Mouse (Mus musculus): ENCODE measurements at regions not wholly inside any gene's neighbourhood (a gene's known extent, or its start where the extent isn't known, plus 50 kb on each side); places are given as distances from the start of the nearest gene placed in this dataset.

DNA sequence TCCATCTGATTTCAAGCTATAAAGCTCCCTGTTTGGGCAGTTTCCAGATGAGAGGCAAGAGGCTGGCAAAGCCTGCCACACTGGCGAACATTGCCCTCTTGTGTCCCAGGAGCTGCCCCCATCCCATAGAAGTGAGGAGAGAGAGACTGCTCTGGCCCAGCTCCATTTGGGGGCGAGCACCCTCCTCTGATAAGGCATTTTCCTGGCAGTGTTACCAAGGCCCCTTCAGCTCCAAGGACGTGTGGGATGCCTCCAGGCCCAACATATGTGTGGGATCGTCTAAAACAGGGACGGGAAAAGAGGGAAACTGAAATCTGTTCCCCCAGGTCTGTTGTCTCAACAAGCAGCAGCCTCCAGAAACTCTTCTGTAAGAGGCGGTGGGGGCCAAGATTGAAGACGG lies 88.0 kb upstream of the Csf3r start:
- Histone ChIP-seq H3K27ac (ENCODE audit: low read depth) (no peak overlapping the region), H3K4me3 (ENCODE audit: low read depth, low read length) (no peak overlapping the region), H3K36me3 (replicated peaks; ENCODE audit: control insufficient read depth, insufficient read depth, low read length) (no peaks in the 10 kb centered on the region), H3K27me3 (ENCODE audit: control insufficient read depth, insufficient read depth, low read length) (peaks cover 13% of the 10 kb centered on the region; the same call in 1 of the 2 replicates), H3K4me1 (ENCODE audit: control insufficient read depth, insufficient read depth) (no peaks in the 10 kb centered on the region), H3K4me2 (ENCODE audit: low read depth, low read length) (no peak overlapping the region), H3K9ac (replicated peaks; ENCODE audit: low read depth, low read length) (no peak overlapping the region), H3K9me3 (replicated peaks; ENCODE audit: control insufficient read depth, low read length) (no peaks in the 10 kb centered on the region)
- ATAC-seq (ENCODE audit: insufficient read depth, low read depth) (no peak), DNase-seq (ENCODE audit: low spot score) (no peak)
- TF ChIP-seq EP300 (IDR thresholded peaks at IDR 0.05; ENCODE audit: low read depth) (no peak), CTCF (IDR thresholded peaks at IDR 0.05; ENCODE audit: low read depth) (no peak)
- WGBS: 57% methylated on average over 7 of the region's 7 CpGs

DNA sequence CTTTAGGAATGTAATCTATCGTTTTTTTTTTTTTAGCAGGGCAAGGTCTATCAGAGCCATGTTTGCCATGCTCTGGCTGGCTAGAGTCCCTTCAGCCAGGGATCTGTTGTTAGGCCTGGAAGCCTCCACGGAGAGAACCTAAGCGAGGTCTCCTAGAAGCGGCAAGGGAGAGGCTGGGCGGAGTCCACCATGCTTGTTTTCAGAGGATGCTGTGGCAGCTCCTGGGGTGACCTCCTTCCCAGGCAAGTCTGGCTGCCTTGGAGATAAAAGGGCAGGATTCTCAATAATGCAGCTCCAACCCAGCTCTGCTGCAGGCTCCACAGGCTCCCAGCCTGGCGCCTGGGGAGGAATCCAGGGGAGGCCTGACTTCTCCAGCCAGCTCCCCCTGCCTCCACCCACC lies 86.2 kb upstream of the Csf3r start:
- Histone ChIP-seq H3K36me3 (replicated peaks; ENCODE audit: control insufficient read depth, insufficient read depth, low read length) (no peaks in the 10 kb centered on the region), H3K9ac (replicated peaks; ENCODE audit: low read depth, low read length) (no peak overlapping the region), H3K27me3 (ENCODE audit: control insufficient read depth, insufficient read depth, low read length) (no peaks in the 10 kb centered on the region), H3K4me3 (ENCODE audit: low read depth, low read length) (no peak overlapping the region), H3K4me1 (ENCODE audit: control insufficient read depth, insufficient read depth) (no peaks in the 10 kb centered on the region), H3K9me3 (replicated peaks; ENCODE audit: control insufficient read depth, low read length) (no peaks in the 10 kb centered on the region), H3K27ac (ENCODE audit: low read depth) (no peak overlapping the region), H3K4me2 (ENCODE audit: low read depth, low read length) (no peak overlapping the region)
- ATAC-seq (ENCODE audit: insufficient read depth, low read depth): no peak
- TF ChIP-seq EP300 (IDR thresholded peaks at IDR 0.05; ENCODE audit: low read depth): no peak
- TF ChIP-seq CTCF (IDR thresholded peaks at IDR 0.05; ENCODE audit: low read depth): no peak
- 27% methylated on average over 6 of the region's 6 CpGs for WGBS
- DNase-seq (ENCODE audit: low spot score): no peak

DNA sequence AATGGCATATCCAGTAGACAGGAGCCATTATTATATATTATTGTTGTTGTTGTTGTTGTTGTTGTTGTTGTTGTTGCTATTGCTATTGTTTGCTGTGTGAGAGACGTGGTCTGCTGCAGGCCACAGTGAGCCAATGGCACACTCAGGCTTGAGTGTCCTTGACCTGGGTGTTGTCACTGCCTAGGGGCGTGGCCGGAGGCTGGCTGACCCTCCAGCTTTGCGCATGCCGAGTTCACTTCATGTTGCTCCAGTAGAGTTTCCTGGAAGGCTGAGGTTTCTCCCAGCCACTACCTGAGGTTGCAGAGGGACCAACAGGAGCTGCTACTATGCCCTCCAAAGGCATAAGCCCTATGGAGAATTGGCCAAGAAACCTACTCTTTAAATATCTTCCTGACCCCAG lies 83.1 kb upstream of the Csf3r start:
- no peak for ATAC-seq (ENCODE audit: insufficient read depth, low read depth)
- H3K4me1 ChIP-seq (ENCODE audit: control insufficient read depth, insufficient read depth): no peaks in the 10 kb centered on the region
- H3K27ac ChIP-seq (ENCODE audit: low read depth): no peak overlapping the region
- no peak for DNase-seq (ENCODE audit: low spot score)
- H3K9me3 ChIP-seq (replicated peaks; ENCODE audit: control insufficient read depth, low read length): no peaks in the 10 kb centered on the region
- H3K36me3 ChIP-seq (replicated peaks; ENCODE audit: control insufficient read depth, insufficient read depth, low read length): no peaks in the 10 kb centered on the region
- no peak overlapping the region for H3K9ac ChIP-seq (replicated peaks; ENCODE audit: low read depth, low read length)
- no peaks in the 10 kb centered on the region for H3K27me3 ChIP-seq (ENCODE audit: control insufficient read depth, insufficient read depth, low read length)
- H3K4me2 ChIP-seq (ENCODE audit: low read depth, low read length): no peak overlapping the region
- 37% methylated on average over 5 of the region's 5 CpGs for WGBS
- TF ChIP-seq EP300 (IDR thresholded peaks at IDR 0.05; ENCODE audit: low read depth) (no peak), CTCF (IDR thresholded peaks at IDR 0.05; ENCODE audit: low read depth) (no peak)
- no peak overlapping the region for H3K4me3 ChIP-seq (ENCODE audit: low read depth, low read length)

DNA sequence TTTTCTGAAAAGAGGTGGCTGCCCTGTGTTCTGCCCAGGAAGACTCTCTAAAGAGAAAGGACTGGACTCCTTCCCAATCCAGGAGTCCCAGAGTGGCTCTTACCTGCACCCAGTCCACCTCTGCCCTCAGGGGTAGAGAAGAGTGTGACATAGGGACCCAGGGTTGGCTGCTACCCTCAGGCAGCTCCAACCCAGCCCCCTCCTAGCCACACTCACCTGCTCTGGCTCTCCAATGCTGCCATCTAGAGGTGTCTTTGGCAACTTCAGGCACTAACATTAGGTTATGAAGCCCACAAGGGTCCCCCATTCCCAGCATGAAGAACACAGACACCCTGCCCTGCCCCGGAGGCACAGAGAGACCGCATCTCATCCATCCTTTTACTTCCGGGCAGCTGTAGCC lies 82.4 kb upstream of the Csf3r start:
- no peak for ATAC-seq (ENCODE audit: insufficient read depth, low read depth)
- Histone ChIP-seq H3K27ac (ENCODE audit: low read depth) (no peak overlapping the region), H3K27me3 (ENCODE audit: control insufficient read depth, insufficient read depth, low read length) (no peaks in the 10 kb centered on the region), H3K36me3 (replicated peaks; ENCODE audit: control insufficient read depth, insufficient read depth, low read length) (no peaks in the 10 kb centered on the region), H3K9ac (replicated peaks; ENCODE audit: low read depth, low read length) (no peak overlapping the region), H3K4me3 (ENCODE audit: low read depth, low read length) (no peak overlapping the region), H3K4me2 (ENCODE audit: low read depth, low read length) (no peak overlapping the region), H3K4me1 (ENCODE audit: control insufficient read depth, insufficient read depth) (no peaks in the 10 kb centered on the region), H3K9me3 (replicated peaks; ENCODE audit: control insufficient read depth, low read length) (no peaks in the 10 kb centered on the region)
- DNase-seq (ENCODE audit: low spot score): no peak
- TF ChIP-seq EP300 (IDR thresholded peaks at IDR 0.05; ENCODE audit: low read depth): no peak
- TF ChIP-seq CTCF (IDR thresholded peaks at IDR 0.05; ENCODE audit: low read depth): peak; percentile 38
- WGBS: 31% methylated on average over 3 of the region's 3 CpGs

DNA sequence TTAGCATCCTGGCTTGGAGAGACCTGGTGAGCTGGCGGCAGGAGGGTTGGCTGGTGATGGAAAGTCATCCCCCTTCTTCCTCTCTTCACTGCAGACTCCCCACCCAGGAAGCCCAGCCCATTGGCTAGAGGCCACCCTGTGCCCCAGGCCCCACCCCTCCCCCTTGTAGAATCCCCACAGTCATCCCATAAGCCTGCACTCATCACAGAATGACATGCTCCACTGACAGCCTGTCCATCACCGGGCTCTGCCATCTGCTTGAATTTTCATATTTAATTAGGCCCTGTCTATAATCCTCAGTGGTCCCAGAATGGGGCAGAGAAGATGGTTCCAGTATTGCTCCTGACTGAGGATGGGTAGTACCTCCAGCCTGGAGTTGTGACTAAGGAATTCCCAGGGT lies 79.3 kb upstream of the Csf3r start:
- no peak for TF ChIP-seq EP300 (IDR thresholded peaks at IDR 0.05; ENCODE audit: low read depth)
- no peaks in the 10 kb centered on the region for H3K4me1 ChIP-seq (ENCODE audit: control insufficient read depth, insufficient read depth)
- no peak for ATAC-seq (ENCODE audit: insufficient read depth, low read depth)
- no peak overlapping the region for H3K4me2 ChIP-seq (ENCODE audit: low read depth, low read length)
- DNase-seq (ENCODE audit: low spot score): no peak
- no peak overlapping the region for H3K9ac ChIP-seq (replicated peaks; ENCODE audit: low read depth, low read length)
- no peaks in the 10 kb centered on the region for H3K36me3 ChIP-seq (replicated peaks; ENCODE audit: control insufficient read depth, insufficient read depth, low read length)
- H3K9me3 ChIP-seq (replicated peaks; ENCODE audit: control insufficient read depth, low read length): no peaks in the 10 kb centered on the region
- no peaks in the 10 kb centered on the region for H3K27me3 ChIP-seq (ENCODE audit: control insufficient read depth, insufficient read depth, low read length)
- no peak overlapping the region for H3K4me3 ChIP-seq (ENCODE audit: low read depth, low read length)
- WGBS: 64% methylated on average over 2 of the region's 2 CpGs
- H3K27ac ChIP-seq (ENCODE audit: low read depth): no peak overlapping the region

GRCm38 (mm10) chr4:125959426-125959825 lies 64.9 kb upstream of the Csf3r start:
- Histone ChIP-seq H3K27me3 (ENCODE audit: control insufficient read depth, insufficient read depth, low read length) (0 out of 2 replicates have a peak, but pooled peaks cover 4% of the 10 kb centered on the region), H3K9me3 (replicated peaks; ENCODE audit: control insufficient read depth, low read length) (no peaks in the 10 kb centered on the region), H3K36me3 (replicated peaks; ENCODE audit: control insufficient read depth, insufficient read depth, low read length) (no peaks in the 10 kb centered on the region), H3K27ac (ENCODE audit: low read depth) (no peak overlapping the region), H3K4me1 (ENCODE audit: control insufficient read depth, insufficient read depth) (no peaks in the 10 kb centered on the region), H3K9ac (replicated peaks; ENCODE audit: low read depth, low read length) (no peak overlapping the region), H3K4me3 (ENCODE audit: low read depth, low read length) (no peak overlapping the region), H3K4me2 (ENCODE audit: low read depth, low read length) (no peak overlapping the region)
- DNase-seq (ENCODE audit: low spot score) (no peak), ATAC-seq (ENCODE audit: insufficient read depth, low read depth) (no peak)
- WGBS: 52% methylated on average over 8 of the region's 9 CpGs
- TF ChIP-seq EP300 (IDR thresholded peaks at IDR 0.05; ENCODE audit: low read depth) (no peak), CTCF (IDR thresholded peaks at IDR 0.05; ENCODE audit: low read depth) (no peak)
